Mouse (Mus musculus): Measurements from ENCODE around the gene Alms1. TPM values are rescaled to one million over a fixed set of nuclear protein-coding genes. Genes with fewer than 3 reads are reported as not detected.
"Not testable (repeated sequence)": the region's sequence is repeated elsewhere in the genome, so short reads cannot be mapped to it uniquely, and the experiment has no call there.

Gene Alms1
- polyA plus RNA-seq, 1 experiment from 2014 or later = 10.3 TPM

DNA sequence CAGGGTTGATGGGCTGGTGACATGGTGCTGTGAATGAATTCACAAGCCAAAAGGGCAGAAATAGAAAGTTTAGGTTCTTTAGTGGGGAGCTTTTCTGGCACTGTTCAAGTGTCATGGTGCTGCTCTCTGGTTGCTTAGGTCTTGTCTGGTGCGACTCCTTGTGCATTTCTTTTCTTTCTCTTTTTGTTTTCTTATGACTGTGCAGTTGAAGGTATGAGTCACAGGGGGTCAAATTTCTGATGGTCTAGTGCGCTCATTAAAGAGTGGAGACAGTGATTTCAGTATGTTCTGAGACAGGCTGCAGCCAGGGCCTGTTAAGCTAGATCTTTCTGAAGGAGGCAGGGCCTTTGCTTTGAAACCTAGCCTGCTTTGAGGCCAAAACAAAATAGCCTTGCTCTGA is 2.8 kb downstream of the Alms1 start:
- Histone ChIP-seq H3K27ac (replicated peaks) (no peak overlapping the region), H3K27me3 (peaks cover 5% of the 10 kb centered on the region; the same call in 1 of the 2 replicates), H3K9ac (replicated peaks) (no peak overlapping the region), H3K36me3 (no peaks in the 10 kb centered on the region), H3K4me3 (no peak overlapping the region), H3K4me2 (replicated peaks) (peak overlapping the region; percentile 70), H3K9me3 (0 out of 2 replicates have a peak, but pooled peaks cover 2% of the 10 kb centered on the region), H3K4me1 (peaks cover 21% of the 10 kb centered on the region)
- WGBS = 84% methylated on average over 2 of the region's 2 CpGs
- no peak for ATAC-seq (ENCODE audit: low FRiP score, low read depth)

DNA sequence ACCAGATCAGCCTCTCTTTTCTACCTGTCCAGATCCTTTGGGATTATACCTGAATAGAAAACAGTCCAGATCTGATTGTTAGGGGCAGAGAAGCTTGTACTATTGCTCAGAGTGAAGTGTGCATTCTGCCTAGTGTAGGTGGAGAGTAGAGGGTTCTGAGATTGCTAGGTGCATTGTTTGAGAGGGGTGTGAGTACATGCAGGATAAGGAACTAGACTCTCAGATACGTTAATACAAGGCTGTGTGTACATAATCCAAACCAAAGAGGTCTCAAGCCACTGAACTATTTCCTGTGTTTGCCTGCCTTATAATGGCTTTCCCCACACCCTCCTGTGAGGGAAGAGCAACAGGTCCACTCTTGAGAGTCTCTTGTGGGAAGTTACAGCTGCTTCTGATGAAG is 12.0 kb downstream of the Alms1 start:
- Histone ChIP-seq H3K4me1 (no peaks in the 10 kb centered on the region), H3K27ac (replicated peaks) (no peak overlapping the region), H3K27me3 (no peaks in the 10 kb centered on the region), H3K9me3 (no peaks in the 10 kb centered on the region), H3K9ac (replicated peaks) (no peak overlapping the region), H3K36me3 (0 out of 2 replicates have a peak, but pooled peaks cover 4% of the 10 kb centered on the region), H3K4me2 (replicated peaks) (no peak overlapping the region), H3K4me3 (no peak overlapping the region)
- WGBS = 75% methylated on average over 1 of the region's 1 CpGs
- ATAC-seq (ENCODE audit: low FRiP score, low read depth) = no peak

DNA sequence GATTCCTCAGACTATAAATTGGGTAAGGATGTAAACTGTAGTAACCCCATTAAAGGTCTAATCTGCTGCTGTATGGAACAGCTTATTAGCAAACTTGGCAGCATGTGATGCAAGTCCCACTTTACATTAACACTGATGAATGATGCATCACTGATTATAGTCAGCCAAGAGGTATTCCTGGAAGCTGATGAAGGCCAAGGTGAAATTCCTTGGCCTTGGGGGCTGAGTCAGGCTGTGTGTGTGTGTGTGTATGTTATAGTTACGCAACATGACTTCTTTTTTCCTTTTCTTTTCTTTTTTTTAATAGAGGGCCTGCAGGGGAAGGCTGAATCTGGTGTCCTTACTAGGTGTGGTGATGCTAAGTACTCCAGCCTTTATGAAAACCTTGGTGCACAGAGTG is 23.2 kb downstream of the Alms1 start:
- peaks cover 47% of the 10 kb centered on the region for H3K36me3 ChIP-seq
- H3K27me3 ChIP-seq = no peaks in the 10 kb centered on the region
- H3K4me1 ChIP-seq = no peaks in the 10 kb centered on the region
- no peak overlapping the region for H3K27ac ChIP-seq (replicated peaks)
- no peak overlapping the region for H3K4me2 ChIP-seq (replicated peaks)
- no peak overlapping the region for H3K4me3 ChIP-seq
- WGBS = 100% methylated on average over 1 of the region's 1 CpGs
- H3K9ac ChIP-seq (replicated peaks) = no peak overlapping the region
- no peak for ATAC-seq (ENCODE audit: low FRiP score, low read depth)
- H3K9me3 ChIP-seq = no peaks in the 10 kb centered on the region

DNA sequence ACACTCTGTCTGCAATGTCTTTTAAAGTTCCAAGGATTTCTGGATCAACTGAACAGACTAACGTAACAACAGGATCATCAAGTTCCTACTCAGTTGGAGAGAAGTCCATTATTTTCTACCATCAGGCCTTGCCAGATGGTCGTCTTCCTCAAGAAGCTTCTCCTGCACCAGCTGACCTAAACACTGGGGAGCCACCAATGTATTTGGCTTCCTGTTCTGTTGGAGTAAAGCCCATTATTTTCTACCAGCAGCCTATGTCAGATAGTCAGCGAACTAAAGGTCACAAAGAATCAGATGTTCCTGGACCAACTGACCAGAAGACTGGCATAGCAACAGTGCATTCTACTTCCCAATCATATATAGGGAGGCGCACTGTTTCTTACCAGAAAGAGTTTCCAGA is 33.5 kb downstream of the Alms1 start:
- H3K36me3 ChIP-seq = peaks cover 81% of the 10 kb centered on the region
- no peaks in the 10 kb centered on the region for H3K9me3 ChIP-seq
- no peak overlapping the region for H3K4me2 ChIP-seq (replicated peaks)
- no peak overlapping the region for H3K9ac ChIP-seq (replicated peaks)
- no peak overlapping the region for H3K4me3 ChIP-seq
- no peaks in the 10 kb centered on the region for H3K4me1 ChIP-seq
- H3K27me3 ChIP-seq = no peaks in the 10 kb centered on the region
- no peak overlapping the region for H3K27ac ChIP-seq (replicated peaks)
- no peak for ATAC-seq (ENCODE audit: low FRiP score, low read depth)
- 96% methylated on average over 4 of the region's 4 CpGs for WGBS

DNA sequence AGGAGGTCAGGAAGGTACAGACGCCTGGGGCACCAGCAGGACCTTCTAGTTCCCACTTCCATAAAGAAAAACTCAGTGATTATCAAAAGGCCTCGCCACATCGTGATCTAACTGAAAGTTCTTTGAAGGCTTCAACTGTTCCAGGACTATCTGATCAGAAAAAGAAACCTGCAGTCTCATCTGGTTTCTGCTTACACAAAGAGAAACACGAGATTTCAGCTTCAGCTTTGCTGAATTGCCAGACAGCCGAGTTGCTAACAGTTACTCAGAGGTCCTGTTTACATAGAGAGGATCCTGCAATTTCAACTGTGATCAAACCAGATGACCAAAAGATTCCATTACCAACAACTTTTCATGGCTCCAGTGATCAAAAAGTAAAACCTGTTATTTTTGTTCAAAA is 34.3 kb downstream of the Alms1 start:
- no peak overlapping the region for H3K9ac ChIP-seq (replicated peaks)
- H3K4me2 ChIP-seq (replicated peaks) = no peak overlapping the region
- H3K9me3 ChIP-seq = no peaks in the 10 kb centered on the region
- ATAC-seq (ENCODE audit: low FRiP score, low read depth) = no peak
- peaks cover 77% of the 10 kb centered on the region for H3K36me3 ChIP-seq
- no peaks in the 10 kb centered on the region for H3K4me1 ChIP-seq
- H3K27ac ChIP-seq (replicated peaks) = no peak overlapping the region
- H3K27me3 ChIP-seq = no peaks in the 10 kb centered on the region
- H3K4me3 ChIP-seq = no peak overlapping the region
- WGBS = 93% methylated on average over 5 of the region's 5 CpGs

DNA sequence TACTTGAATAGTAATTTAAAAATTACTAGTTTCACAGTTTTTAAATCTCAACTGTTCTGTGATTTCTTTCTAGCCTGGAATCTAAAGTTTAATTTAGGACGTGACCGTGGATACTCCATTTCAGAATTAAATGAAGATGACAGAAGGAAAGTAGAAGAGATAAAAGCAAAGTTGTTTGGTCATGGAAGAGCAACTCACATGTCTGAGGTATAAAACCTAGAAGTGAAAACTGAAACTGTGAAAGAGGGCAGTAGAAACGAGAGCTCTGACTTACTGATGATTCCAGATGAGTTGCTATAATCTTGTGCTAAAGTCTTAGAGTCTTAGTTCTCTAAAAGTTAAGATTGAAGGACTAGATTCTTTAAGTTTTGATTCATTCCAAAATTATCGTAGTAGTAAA is 37.2 kb downstream of the Alms1 start:
- Histone ChIP-seq H3K4me2 (replicated peaks) (no peak overlapping the region), H3K4me3 (no peak overlapping the region), H3K4me1 (no peaks in the 10 kb centered on the region), H3K27me3 (no peaks in the 10 kb centered on the region), H3K9me3 (no peaks in the 10 kb centered on the region), H3K36me3 (peaks cover 79% of the 10 kb centered on the region), H3K9ac (replicated peaks) (no peak overlapping the region), H3K27ac (replicated peaks) (no peak overlapping the region)
- no peak for ATAC-seq (ENCODE audit: low FRiP score, low read depth)
- WGBS = 95% methylated on average over 4 of the region's 4 CpGs

DNA sequence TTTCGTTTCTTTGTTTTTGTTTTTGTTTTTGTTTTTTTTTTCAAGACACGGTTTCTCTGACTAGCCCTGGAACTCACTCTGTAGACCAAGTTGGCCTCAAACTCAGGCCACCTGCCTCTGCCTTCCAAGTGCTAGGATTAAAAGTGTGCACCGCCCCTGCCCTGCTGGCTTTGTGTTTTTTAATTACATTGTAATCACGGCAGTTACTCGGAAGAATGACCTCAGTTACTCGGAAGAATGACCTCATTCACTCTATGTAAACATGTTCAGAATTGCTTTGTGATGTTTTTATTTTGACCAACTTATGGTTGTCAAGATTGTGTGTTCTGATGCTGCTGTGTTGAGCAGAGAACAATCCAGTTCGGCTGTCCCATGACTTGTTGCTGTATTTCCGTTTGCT is 45.8 kb downstream of the Alms1 start:
- H3K27ac ChIP-seq (replicated peaks) = no peak overlapping the region
- no peak overlapping the region for H3K4me3 ChIP-seq
- no peak overlapping the region for H3K4me2 ChIP-seq (replicated peaks)
- H3K9me3 ChIP-seq = no peaks in the 10 kb centered on the region
- peaks cover 4% of the 10 kb centered on the region; the same call in 1 of the 2 replicates for H3K4me1 ChIP-seq
- H3K36me3 ChIP-seq = peaks cover 27% of the 10 kb centered on the region
- WGBS = 26% methylated on average over 8 of the region's 8 CpGs
- H3K9ac ChIP-seq (replicated peaks) = no peak overlapping the region
- no peaks in the 10 kb centered on the region for H3K27me3 ChIP-seq
- ATAC-seq (ENCODE audit: low FRiP score, low read depth) = no peak

DNA sequence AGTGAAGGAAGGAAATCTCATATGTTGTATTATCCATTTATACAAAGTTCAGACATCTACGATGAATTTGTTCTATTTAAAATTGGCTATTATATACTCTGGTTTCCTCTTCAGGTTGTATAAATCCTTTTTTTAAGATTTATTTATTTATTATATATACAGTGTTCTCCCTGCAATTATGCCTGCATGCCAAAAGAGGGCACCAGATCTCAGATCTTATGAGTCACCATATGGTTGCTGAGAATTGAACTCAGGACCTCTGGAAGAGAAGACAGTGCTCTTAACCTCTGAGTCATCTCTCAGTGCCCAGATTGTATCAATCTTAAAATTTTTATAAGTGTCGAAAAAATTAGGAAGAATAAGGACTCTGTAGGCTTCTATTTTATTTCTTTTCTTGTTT is 65.9 kb downstream of the Alms1 start:
- H3K9ac ChIP-seq (replicated peaks) = no peak overlapping the region
- no peak overlapping the region for H3K27ac ChIP-seq (replicated peaks)
- no peaks in the 10 kb centered on the region for H3K4me1 ChIP-seq
- no peak overlapping the region for H3K4me2 ChIP-seq (replicated peaks)
- H3K36me3 ChIP-seq = peaks cover 26% of the 10 kb centered on the region
- H3K27me3 ChIP-seq = no peaks in the 10 kb centered on the region
- no peak overlapping the region for H3K4me3 ChIP-seq
- WGBS = 93% methylated on average over 2 of the region's 2 CpGs
- no peaks in the 10 kb centered on the region for H3K9me3 ChIP-seq
- no peak for ATAC-seq (ENCODE audit: low FRiP score, low read depth)

DNA sequence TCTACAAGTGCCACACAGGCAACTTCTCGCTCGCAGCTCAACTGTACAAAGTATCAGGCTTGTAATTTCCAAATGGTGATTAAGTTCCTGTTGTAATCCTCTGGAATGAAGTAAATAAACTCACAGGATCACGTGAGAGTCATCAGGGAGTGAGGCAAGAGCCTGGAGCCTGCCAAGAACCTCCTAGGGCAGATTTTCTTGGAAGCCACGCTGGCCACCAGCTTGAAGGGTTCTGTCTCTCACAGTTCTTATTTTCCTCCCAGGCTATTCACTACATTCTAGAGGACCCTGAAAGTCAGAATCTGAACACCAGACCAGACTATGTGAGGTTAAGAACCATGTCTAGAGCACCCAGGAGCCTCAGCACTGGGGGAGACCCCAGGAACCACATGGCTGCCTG is 114.6 kb downstream of the Alms1 start:
- H3K27me3 ChIP-seq; H3K9me3 ChIP-seq; H3K4me2 ChIP-seq (replicated peaks); H3K4me1 ChIP-seq; H3K4me3 ChIP-seq; ATAC-seq (ENCODE audit: low FRiP score, low read depth); H3K9ac ChIP-seq (replicated peaks); H3K36me3 ChIP-seq; H3K27ac ChIP-seq (replicated peaks): not testable (repeated sequence)
- 84% methylated on average over 2 of the region's 4 CpGs for WGBS

DNA sequence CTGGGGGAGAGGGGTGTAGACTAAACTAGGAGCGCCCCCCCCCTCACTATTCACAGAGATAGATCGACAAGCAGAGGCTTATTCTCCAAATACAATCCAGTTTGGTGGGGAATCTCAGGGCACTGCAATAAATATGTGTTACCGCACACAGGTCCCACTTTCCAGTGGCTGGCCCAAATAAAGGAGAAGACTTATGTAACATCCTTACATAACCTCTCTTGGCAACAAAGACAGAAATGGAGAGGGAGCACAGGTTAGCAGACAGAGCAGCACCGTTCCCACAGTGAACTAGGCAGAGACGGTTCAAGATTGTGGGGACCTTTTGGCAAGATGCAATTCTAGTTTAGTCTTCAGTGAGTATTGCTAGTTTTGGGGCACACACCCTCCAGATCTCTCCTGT is 121.9 kb downstream of the Alms1 start:
- not testable (repeated sequence) for H3K4me2 ChIP-seq (replicated peaks); ATAC-seq (ENCODE audit: low FRiP score, low read depth); H3K27ac ChIP-seq (replicated peaks); H3K9ac ChIP-seq (replicated peaks); H3K4me3 ChIP-seq; H3K9me3 ChIP-seq; H3K36me3 ChIP-seq; H3K27me3 ChIP-seq; H3K4me1 ChIP-seq
- 88% methylated on average over 5 of the region's 5 CpGs for WGBS

DNA sequence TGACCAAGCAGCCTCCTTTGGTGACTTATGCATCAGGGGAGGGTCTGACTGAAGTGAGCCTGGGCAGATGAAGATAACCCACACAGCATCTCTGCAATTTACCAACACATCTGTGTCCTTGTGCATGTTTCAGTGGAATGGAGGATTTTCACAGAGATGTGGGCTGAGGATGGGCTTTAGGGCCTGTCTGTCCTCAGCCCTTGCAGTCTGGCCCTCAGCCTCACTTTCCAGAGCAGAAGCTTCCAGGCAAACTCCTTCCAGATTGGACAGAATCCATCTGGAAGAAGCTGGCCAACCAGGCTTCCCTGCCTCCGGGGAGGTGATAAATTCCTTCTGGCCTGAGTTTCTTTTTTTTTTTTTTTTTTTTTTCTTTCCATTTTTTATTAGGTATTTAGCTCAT is 122.3 kb downstream of the Alms1 start:
- ATAC-seq (ENCODE audit: low FRiP score, low read depth); H3K36me3 ChIP-seq; H3K4me2 ChIP-seq (replicated peaks); H3K4me3 ChIP-seq; H3K27me3 ChIP-seq; H3K9me3 ChIP-seq; H3K9ac ChIP-seq (replicated peaks); H3K4me1 ChIP-seq; H3K27ac ChIP-seq (replicated peaks): not testable (repeated sequence)
- WGBS = 88% methylated on average over 1 of the region's 1 CpGs

DNA sequence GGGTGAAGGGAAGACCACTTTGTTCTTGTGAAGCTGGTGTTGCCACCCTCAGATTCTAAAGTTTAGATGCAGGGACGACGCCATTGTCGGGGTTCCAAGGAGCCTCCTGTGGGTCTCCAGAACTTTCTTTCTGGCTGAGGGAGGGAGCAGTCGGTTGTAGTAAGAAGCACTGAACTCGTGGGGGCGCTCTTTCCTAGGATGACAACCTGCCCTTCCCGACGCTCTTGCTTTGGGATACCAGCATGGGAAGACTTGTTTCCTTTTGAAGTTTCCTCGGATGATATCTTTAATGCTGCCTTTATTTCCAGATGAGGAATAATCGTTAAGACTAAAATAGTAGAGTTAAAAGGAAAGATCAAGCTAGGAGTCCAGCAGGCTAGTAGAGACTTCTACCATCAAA is 125.8 kb downstream of the Alms1 start, which contains the start of gene Nat8f7:
TSS of gene Nat8f7 (minus strand) at position 101 of the 400 bp plus-strand sequence.
- H3K9ac ChIP-seq (replicated peaks); H3K36me3 ChIP-seq; ATAC-seq (ENCODE audit: low FRiP score, low read depth); H3K9me3 ChIP-seq; H3K27me3 ChIP-seq; H3K4me2 ChIP-seq (replicated peaks); H3K27ac ChIP-seq (replicated peaks); H3K4me3 ChIP-seq; H3K4me1 ChIP-seq: not testable (repeated sequence)
- 80% methylated on average over 10 of the region's 10 CpGs for WGBS

Measured in midbrain, embryonic 12.5 days (tissue).